Mouse (Mus musculus): ENCODE measurements around the gene Ppm1k.
"Not testable (repeated sequence)": the region's sequence is repeated elsewhere in the genome, so short reads cannot be mapped to it uniquely, and the experiment has no call there.

Gene Ppm1k

GRCm38 (mm10) chr6:57532022-57532421 lies 3.2 kb downstream of the Ppm1k start:
- no peak for DNase-seq (ENCODE audit: low spot score)

GRCm38 (mm10) chr6:57531441-57531840 lies 3.8 kb downstream of the Ppm1k start:
- DNase-seq (ENCODE audit: low spot score), result no peak

GRCm38 (mm10) chr6:57531011-57531410 lies 4.3 kb downstream of the Ppm1k start:
- DNase-seq (ENCODE audit: low spot score), result no peak

- DNase-seq (ENCODE audit: low spot score), result no peak
Measured at GRCm38 (mm10) chr6:57529336-57529845, 5.9 kb downstream of the Ppm1k start.

DNA sequence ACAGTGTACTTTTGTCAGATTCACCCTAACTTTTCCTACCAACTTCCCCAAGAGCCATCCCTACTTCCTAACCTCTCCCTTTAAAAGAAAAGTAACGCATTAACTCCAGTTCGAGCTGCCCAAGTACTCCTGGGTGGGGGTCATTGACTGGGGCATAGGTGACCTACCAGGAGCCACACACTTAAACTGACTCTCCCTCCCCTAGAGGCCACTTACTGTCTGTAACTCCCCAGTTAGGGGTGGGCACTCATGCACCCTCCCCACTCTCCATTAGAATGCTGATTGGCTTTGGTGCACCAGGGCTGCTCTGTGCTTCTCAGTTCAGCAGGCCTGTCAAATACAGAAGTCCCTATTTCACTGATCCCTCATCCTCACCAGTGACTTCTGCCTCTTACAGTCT lies 8.3 kb downstream of the Ppm1k start:
- no peak for DNase-seq (ENCODE audit: low spot score)

DNA sequence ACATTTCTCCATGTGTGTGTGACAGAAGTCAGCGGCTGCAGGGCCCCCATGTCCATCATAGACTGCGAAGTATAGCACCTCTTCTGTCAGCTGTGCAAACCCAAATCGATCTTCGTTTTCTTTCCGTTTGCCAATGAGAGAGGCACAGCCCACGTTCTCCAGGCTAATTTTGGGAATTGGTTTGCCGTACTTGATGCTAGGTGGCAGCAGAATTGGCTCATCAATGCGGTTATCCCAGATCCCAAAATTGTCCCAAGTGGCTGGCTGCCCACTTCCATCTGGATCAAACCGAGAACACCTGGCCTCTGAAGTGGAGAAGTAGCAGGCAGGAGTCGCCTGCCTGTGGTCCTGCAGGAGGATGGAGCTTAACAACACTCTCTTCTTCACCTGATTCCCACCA lies 10.5 kb downstream of the Ppm1k start:
- no peak for DNase-seq (ENCODE audit: low spot score)

- DNase-seq (ENCODE audit: low spot score), result no peak
Measured at GRCm38 (mm10) chr6:57520749-57521652, 14.3 kb downstream of the Ppm1k start.

DNA sequence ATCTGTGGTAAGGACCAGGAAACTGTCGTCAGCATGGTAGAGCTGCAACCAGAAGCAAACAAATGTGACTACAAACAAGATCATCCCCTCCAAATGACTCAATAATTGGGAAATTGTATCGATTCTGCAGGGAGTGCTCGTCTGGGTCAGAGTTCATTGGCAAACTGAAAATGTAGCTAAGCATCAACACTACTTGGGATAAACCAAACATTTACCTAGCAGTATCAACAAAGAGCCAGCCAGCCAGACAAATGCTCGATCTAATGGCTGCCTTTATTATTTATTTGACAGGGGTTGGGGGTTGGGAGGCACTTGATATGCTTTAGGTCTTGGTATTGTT lies 21.3 kb downstream of the Ppm1k start:
- DNase-seq (ENCODE audit: low spot score), result no peak

DNA sequence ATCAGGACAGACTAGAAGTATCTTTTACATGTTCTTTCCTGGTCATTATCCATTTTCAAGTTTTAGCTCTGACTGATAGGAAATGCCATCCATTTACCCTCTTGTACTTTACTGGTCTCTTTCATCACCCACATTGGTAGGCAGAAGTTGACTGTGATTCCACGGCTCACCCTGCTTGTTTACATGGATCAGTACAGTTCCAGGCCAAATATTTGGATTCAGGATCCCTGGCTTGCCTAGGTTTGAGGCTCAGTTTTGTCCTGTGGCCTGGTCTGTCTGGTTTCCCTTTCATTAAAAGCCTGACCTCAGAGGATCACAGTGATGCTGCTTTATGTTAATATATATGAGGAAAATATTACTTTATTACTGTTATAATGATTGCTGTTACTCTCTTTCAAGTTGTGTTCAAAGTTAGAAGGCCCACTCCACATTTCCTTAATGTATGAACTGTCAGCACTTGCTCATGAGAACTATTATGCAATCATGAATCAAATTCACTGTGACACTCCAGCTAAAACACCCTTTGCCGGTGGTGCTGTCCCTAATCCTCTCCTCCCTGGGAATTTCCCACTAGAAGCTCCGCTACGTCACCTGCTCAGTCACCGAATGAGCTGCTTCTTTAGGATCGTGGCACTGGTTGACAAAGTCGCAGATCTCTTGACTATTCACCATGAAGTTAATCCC lies 21.8 kb downstream of the Ppm1k start:
- DNase-seq (ENCODE audit: low spot score), result no peak

DNA sequence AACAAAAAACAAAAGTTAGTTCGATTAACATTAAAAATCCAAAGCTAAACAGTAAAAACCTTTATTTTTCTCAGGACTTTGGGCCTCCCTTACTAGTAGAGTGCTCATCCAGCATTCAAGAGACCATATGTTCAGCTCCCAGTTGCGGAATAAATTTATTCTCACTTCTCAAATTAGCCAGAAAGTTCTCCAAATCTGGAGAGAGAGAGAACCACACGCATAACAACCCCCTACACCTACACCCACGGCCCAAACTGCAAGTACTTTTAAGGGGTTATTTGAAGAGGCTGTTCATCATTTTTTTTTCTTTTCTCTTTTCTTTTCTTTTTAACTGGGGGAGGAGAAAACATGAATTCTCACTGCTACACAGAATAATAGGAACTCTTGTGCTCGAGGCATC lies 23.4 kb downstream of the Ppm1k start:
- no peak for DNase-seq (ENCODE audit: low spot score)

- no peak for DNase-seq (ENCODE audit: low spot score)
Measured at GRCm38 (mm10) chr6:57503662-57504379, 31.4 kb downstream of the Ppm1k start.

GRCm38 (mm10) chr6:57499209-57499608 lies 36.1 kb downstream of the Ppm1k start:
- no peak for DNase-seq (ENCODE audit: low spot score)

- DNase-seq (ENCODE audit: low spot score), result not testable (repeated sequence)
Measured at GRCm38 (mm10) chr6:57468161-57468560, 67.1 kb downstream of the Ppm1k start.

Measured in ovary, postnatal 10 days (tissue).